Mouse (Mus musculus) MEL (cell line): ENCODE measurements at regions not wholly inside any gene's neighbourhood (a gene's known extent, or its start where the extent isn't known, plus 50 kb on each side); places are given as distances from the start of the nearest gene placed in this dataset.
A peak's percentile ranks its signal among the peaks of the same experiment; 100 is the strongest.

Source experiments
- DNase-seq: peaks from one replicate; pipeline ENCODE4 v3.0.0; 2011; ENCODE audit warnings: low read depth, low spot score
- H3K27ac ChIP-seq: 2 replicates; pipeline ENCODE4 v1.5.1; 2012; ENCODE audit warnings: low read depth, mild to moderate bottlenecking, control low read depth, low read length, moderate library complexity; ENCODE audit not compliant: control insufficient read depth
- H3K27me3 ChIP-seq, 2 experiments: fragments of 150-350 bp in 1 of 2; sonication (generic) in 1 of 2; 2 replicates each; pipeline ENCODE4 v1.6.1; 2012; ENCODE audit warnings: low read length in 2 of 2, mild to moderate bottlenecking in 2 of 2, improper control_type of control experiment in 1 of 2, moderate library complexity in 1 of 2; ENCODE audit not compliant: insufficient read depth in 2 of 2, control insufficient read depth in 1 of 2
- H3K36me3 ChIP-seq, 2 experiments: 2 replicates each; pipeline ENCODE4 v1.6.1; 2012 to 2014; ENCODE audit warnings: low read length in 2 of 2, improper control_type of control experiment in 1 of 2, inconsistent platforms in 1 of 2, mild to moderate bottlenecking in 1 of 2; ENCODE audit not compliant: insufficient read depth in 2 of 2, control insufficient read depth in 1 of 2
- H3K4me1 ChIP-seq, 2 experiments: fragments of 150-350 bp in 1 of 2; sonication (generic) in 1 of 2; 2 replicates each; pipeline ENCODE4 v1.6.1; 2012; ENCODE audit warnings: low read length in 2 of 2, improper control_type of control experiment in 1 of 2, mild to moderate bottlenecking in 1 of 2; ENCODE audit not compliant: insufficient read depth in 2 of 2, control insufficient read depth in 1 of 2
- H3K4me3 ChIP-seq, 2 experiments: fragments of 150-350 bp in 1 of 2; sonication (generic) in 1 of 2; 2 replicates each; pipeline ENCODE4 v1.5.1; 2012; ENCODE audit warnings: low read depth in 2 of 2, low read length in 2 of 2, mild to moderate bottlenecking in 2 of 2, moderate library complexity in 2 of 2, control low read depth in 1 of 2, improper control_type of control experiment in 1 of 2; ENCODE audit not compliant: control insufficient read depth in 1 of 2, insufficient read depth in 1 of 2
- H3K79me2 ChIP-seq: 2 replicates; pipeline ENCODE4 v1.6.1; 2012; ENCODE audit warnings: mild to moderate bottlenecking, low read length, moderate library complexity; ENCODE audit not compliant: control insufficient read depth, poor library complexity, insufficient read depth
- H3K9ac ChIP-seq: 2 replicates; pipeline ENCODE4 v1.6.1; 2012; ENCODE audit warnings: low read depth, mild to moderate bottlenecking, control low read depth, low read length, moderate library complexity; ENCODE audit not compliant: control insufficient read depth, poor library complexity, severe bottlenecking
- H3K9me3 ChIP-seq: fragments of 150-350 bp; sonication (generic); replicated peaks from 2 replicates; pipeline ENCODE4 v1.6.1; 2012; ENCODE audit warnings: mild to moderate bottlenecking, low read length, improper control_type of control experiment, moderate library complexity; ENCODE audit not compliant: insufficient read depth
- BHLHE40 ChIP-seq: IDR thresholded peaks from 2 replicates; pipeline ENCODE4 v1.6.1; 2012; ENCODE audit warnings: low read depth, mild to moderate bottlenecking, inconsistent platforms, low read length, improper control_type of control experiment, borderline replicate concordance
- CHD1 ChIP-seq: IDR thresholded peaks from 2 replicates; pipeline ENCODE4 v1.6.1; 2012; ENCODE audit warnings: low read depth, mild to moderate bottlenecking, inconsistent platforms, low read length, improper control_type of control experiment
- CTCF ChIP-seq, 3 experiments: IDR thresholded peaks in 2 of 3; conservative IDR thresholded peaks in 1 of 3; 2 replicates each; pipeline ENCODE4 v1.5.1; 2011 to 2012; ENCODE audit warnings: low read length in 3 of 3, low read depth in 2 of 3, mild to moderate bottlenecking in 2 of 3, improper control_type of control experiment in 1 of 3, inconsistent platforms in 1 of 3, mixed read lengths in 1 of 3, moderate library complexity in 1 of 3; ENCODE audit not compliant: control insufficient read depth in 1 of 3, insufficient read depth in 1 of 3, poor library complexity in 1 of 3, severe bottlenecking in 1 of 3
- E2F4 ChIP-seq: IDR thresholded peaks from 2 replicates; pipeline ENCODE4 v1.6.1; 2011; ENCODE audit warnings: low read depth, low read length, improper control_type of control experiment, borderline replicate concordance
- ELF1 ChIP-seq: IDR thresholded peaks from 2 replicates; pipeline ENCODE4 v1.6.1; 2014; ENCODE audit warnings: low read depth, mild to moderate bottlenecking, inconsistent platforms, low read length, improper control_type of control experiment, moderate library complexity
- EP300 ChIP-seq, 2 experiments: IDR thresholded peaks; 2 replicates each; pipeline ENCODE4 v1.6.1; 2011; ENCODE audit warnings: improper control_type of control experiment in 2 of 2, low read length in 2 of 2, low read depth in 1 of 2, mild to moderate bottlenecking in 1 of 2
- ETS1 ChIP-seq: IDR thresholded peaks from 2 replicates; pipeline ENCODE4 v1.6.1; 2012; ENCODE audit warnings: low read depth, mild to moderate bottlenecking, inconsistent platforms, low read length, improper control_type of control experiment, moderate library complexity
- GABPA ChIP-seq: IDR thresholded peaks from 2 replicates; pipeline ENCODE4 v1.6.1; 2012; ENCODE audit warnings: low read depth, mild to moderate bottlenecking, inconsistent platforms, low read length, improper control_type of control experiment, moderate library complexity
- HCFC1 ChIP-seq: IDR thresholded peaks from 2 replicates; pipeline ENCODE4 v1.6.1; 2012; ENCODE audit warnings: low read depth, mild to moderate bottlenecking, inconsistent platforms, low read length, improper control_type of control experiment, moderate library complexity
- KAT2A ChIP-seq: conservative IDR thresholded peaks from 2 replicates; pipeline ENCODE4 v1.6.1; 2012; ENCODE audit warnings: low read depth, low read length, improper control_type of control experiment, inconsistent platforms
- MAFK ChIP-seq: IDR thresholded peaks from 2 replicates; pipeline ENCODE4 v1.6.1; 2011; ENCODE audit warnings: low read depth, mild to moderate bottlenecking, low read length, improper control_type of control experiment, borderline replicate concordance
- MEF2A ChIP-seq: IDR thresholded peaks from 2 replicates; pipeline ENCODE4 v1.6.1; 2014; ENCODE audit warnings: low read depth, mild to moderate bottlenecking, inconsistent platforms, low read length, improper control_type of control experiment; ENCODE audit not compliant: poor library complexity, insufficient replicate concordance, severe bottlenecking; ENCODE audit errors: extremely low read depth
- MYB ChIP-seq: IDR thresholded peaks from 2 replicates; pipeline ENCODE4 v1.6.1; 2011; ENCODE audit warnings: mild to moderate bottlenecking, low read depth, low read length, improper control_type of control experiment
- NELFE ChIP-seq: IDR thresholded peaks from 2 replicates; pipeline ENCODE4 v1.6.1; 2011; ENCODE audit warnings: low read depth, low read length, improper control_type of control experiment
- NRF1 ChIP-seq: IDR thresholded peaks from 2 replicates; pipeline ENCODE4 v1.6.1; 2014; ENCODE audit warnings: low read depth, mild to moderate bottlenecking, inconsistent platforms, low read length, improper control_type of control experiment, moderate library complexity; ENCODE audit not compliant: poor library complexity, insufficient read depth, severe bottlenecking
- POLR2A ChIP-seq, 2 experiments: IDR thresholded peaks; 2 replicates each; pipeline ENCODE4 v1.6.1; 2011 to 2012; ENCODE audit warnings: low read length in 2 of 2, mild to moderate bottlenecking in 2 of 2, control low read depth in 1 of 2, improper control_type of control experiment in 1 of 2, low read depth in 1 of 2, moderate library complexity in 1 of 2; ENCODE audit not compliant: control insufficient read depth in 1 of 2, insufficient read depth in 1 of 2, poor library complexity in 1 of 2
- POLR2AphosphoS2 ChIP-seq: IDR thresholded peaks from 2 replicates; pipeline ENCODE4 v1.6.1; 2011; ENCODE audit warnings: low read length, improper control_type of control experiment
- POLR2AphosphoS5 ChIP-seq: IDR thresholded peaks from 2 replicates; pipeline ENCODE4 v1.6.1; 2012; ENCODE audit warnings: low read depth, borderline replicate concordance, mild to moderate bottlenecking, inconsistent platforms, low read length, moderate library complexity, mixed read lengths
- RAD21 ChIP-seq: IDR thresholded peaks from 2 replicates; pipeline ENCODE4 v1.6.1; 2011; ENCODE audit warnings: mild to moderate bottlenecking, low read depth, low read length, improper control_type of control experiment
- SIN3A ChIP-seq: IDR thresholded peaks from 2 replicates; pipeline ENCODE4 v1.6.1; 2012; ENCODE audit warnings: low read length, improper control_type of control experiment, inconsistent platforms
- SMC3 ChIP-seq: IDR thresholded peaks from 2 replicates; pipeline ENCODE4 v1.6.1; 2011; ENCODE audit warnings: low read depth, low read length, improper control_type of control experiment
- TAL1 ChIP-seq: IDR thresholded peaks from 2 replicates; pipeline ENCODE4 v1.6.1; 2012; ENCODE audit warnings: mild to moderate bottlenecking, inconsistent platforms, low read length, moderate library complexity, mixed read lengths
- TBP ChIP-seq: IDR thresholded peaks from 2 replicates; pipeline ENCODE4 v1.8.0; 2011; ENCODE audit warnings: low read depth, low read length, improper control_type of control experiment
- UBTF ChIP-seq: IDR thresholded peaks from 2 replicates; pipeline ENCODE4 v1.6.1; 2012; ENCODE audit warnings: low read depth, mild to moderate bottlenecking, inconsistent platforms, low read length, improper control_type of control experiment, moderate library complexity, borderline replicate concordance; ENCODE audit not compliant: insufficient read depth
- ZC3H11A ChIP-seq: IDR thresholded peaks from 2 replicates; pipeline ENCODE4 v1.6.1; 2012; ENCODE audit warnings: low read depth, mild to moderate bottlenecking, inconsistent platforms, low read length, improper control_type of control experiment
- ZKSCAN1 ChIP-seq: IDR thresholded peaks from 2 replicates; pipeline ENCODE4 v1.6.1; 2012; ENCODE audit warnings: low read depth, mild to moderate bottlenecking, inconsistent platforms, low read length, improper control_type of control experiment, moderate library complexity
- ZNF384 ChIP-seq: IDR thresholded peaks from 2 replicates; pipeline ENCODE4 v1.6.1; 2012; ENCODE audit warnings: low read depth, mild to moderate bottlenecking, inconsistent platforms, low read length, improper control_type of control experiment

DNA sequence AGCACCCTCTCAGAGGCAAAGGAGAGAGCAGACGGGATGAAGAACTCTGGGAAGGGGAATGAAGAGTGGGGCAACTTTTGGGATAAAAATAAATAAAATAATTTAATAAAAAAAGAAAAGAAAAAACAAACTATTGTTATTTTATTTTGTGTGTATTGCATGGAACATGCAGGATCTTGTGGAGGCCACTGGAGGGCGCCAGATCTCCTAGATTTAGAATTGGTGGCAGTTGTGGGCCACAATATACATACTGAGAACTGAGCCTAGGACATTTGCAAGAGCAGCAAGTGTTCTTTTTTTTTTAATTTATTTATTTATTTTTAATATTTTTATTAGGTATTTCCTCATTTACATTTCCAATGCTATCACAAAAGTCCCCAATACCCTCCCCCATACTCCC is 110.2 kb upstream of the Tacr3 start:
- TF ChIP-seq SMC3 (peak; percentile 48), TBP (no peak), NRF1 (no peak), POLR2AphosphoS5 (no peak), MAFK (no peak), SIN3A (no peak), CHD1 (no peak), MYB (no peak), ELF1 (no peak), RAD21 (peak; percentile 54), CTCF (IDR thresholded peaks at IDR 0.05 in 2 of 3, conservative IDR thresholded peaks at IDR 0.05 in 1 of 3; ENCODE audit: control insufficient read depth in 1 of 3, insufficient read depth in 1 of 3, low read depth in 2 of 3, low read length in 3 of 3, poor library complexity in 1 of 3, severe bottlenecking in 1 of 3) (peak; percentile 33 to 64 (median 53); a peak in 5 of 6 replicates), NELFE (no peak), MEF2A (no peak), ZC3H11A (no peak; the same call in 1 of the 2 replicates), TAL1 (no peak), HCFC1 (no peak), POLR2A (IDR thresholded peaks at IDR 0.05; ENCODE audit: control insufficient read depth in 1 of 2, insufficient read depth in 1 of 2, low read depth in 1 of 2, low read length in 2 of 2, poor library complexity in 1 of 2) (no peak), BHLHE40 (no peak)
- peak; percentile 35 for DNase-seq

DNA sequence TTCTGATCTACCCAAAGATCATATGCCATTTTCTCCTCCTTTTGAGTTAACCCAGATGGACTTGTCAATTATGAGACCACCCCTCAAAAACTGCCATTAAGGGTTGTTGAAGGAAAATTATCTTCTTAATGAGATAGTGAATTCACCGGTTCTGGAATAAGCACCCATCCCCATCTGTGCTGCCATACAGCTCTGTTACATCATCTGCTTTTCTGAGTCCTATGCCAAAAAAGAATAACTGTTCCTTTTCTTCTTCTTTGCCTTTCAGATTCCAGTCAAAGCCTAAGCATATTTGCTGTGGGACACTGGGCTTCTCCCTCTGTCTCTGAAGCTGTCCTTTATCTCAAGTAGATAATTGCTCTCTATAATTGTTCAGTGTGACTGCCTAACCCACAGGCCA is 93.1 kb upstream of the Tacr3 start:
- no peak for TF ChIP-seq E2F4
- no peak for TF ChIP-seq ZKSCAN1
- TF ChIP-seq KAT2A = no peak
- TF ChIP-seq GABPA = no peak
- no peak for TF ChIP-seq POLR2AphosphoS2
- TF ChIP-seq EP300 (IDR thresholded peaks at IDR 0.05; ENCODE audit: low read depth in 1 of 2, low read length in 2 of 2) = no peak
- no peak for TF ChIP-seq TAL1
- no peak for TF ChIP-seq ETS1
- TF ChIP-seq ZNF384 = no peak
- no peak for TF ChIP-seq RAD21
- no peak for TF ChIP-seq MYB
- TF ChIP-seq ELF1 = no peak
- TF ChIP-seq UBTF = no peak
- no peak for TF ChIP-seq MAFK
- no peak for TF ChIP-seq BHLHE40
- no peak for TF ChIP-seq POLR2A (IDR thresholded peaks at IDR 0.05; ENCODE audit: control insufficient read depth in 1 of 2, insufficient read depth in 1 of 2, low read depth in 1 of 2, low read length in 2 of 2, poor library complexity in 1 of 2)
- TF ChIP-seq, all 39 proteins: peak for 0
- Histone ChIP-seq H3K36me3 (no peaks in the 10 kb centered on the region), H3K27ac (no peak overlapping the region), H3K9me3 (no peaks in the 10 kb centered on the region), H3K79me2 (no peaks in the 10 kb centered on the region), H3K27me3 (no peaks in the 10 kb centered on the region), H3K9ac (no peak overlapping the region), H3K4me1 (no peaks in the 10 kb centered on the region), H3K4me3 (no peak overlapping the region)
- no peak for DNase-seq

More for the DNA sequence above, 110.2 kb upstream of the Tacr3 start:
- Histone ChIP-seq H3K36me3 (no peaks in the 10 kb centered on the region), H3K9ac (no peak overlapping the region), H3K79me2 (no peaks in the 10 kb centered on the region), H3K9me3 (no peaks in the 10 kb centered on the region), H3K4me1 (no peaks in the 10 kb centered on the region), H3K27ac (no peak overlapping the region), H3K27me3 (no peaks in the 10 kb centered on the region), H3K4me3 (no peak overlapping the region)
